Mouse (Mus musculus) right cerebral cortex, adult 2 months (tissue): ENCODE measurements at regions not wholly inside any gene's neighbourhood (a gene's known extent, or its start where the extent isn't known, plus 50 kb on each side); places are given as distances from the start of the nearest gene placed in this dataset.

Source experiments
- DNase-seq, 2 experiments: peaks; one replicate each; pipeline ENCODE4 v3.0.0; 2021 to 2022; ENCODE audit warnings: low spot score in 2 of 2

- DNase-seq = no peak
Observed at GRCm38 (mm10) chr2:59406976-59407375, 77.5 kb upstream of the Dapl1 start.

GRCm38 (mm10) chr2:59407512-59407988 is 76.9 kb upstream of the Dapl1 start:
- DNase-seq = peak; percentile 16 to 27

GRCm38 (mm10) chr2:59408040-59408587 is 76.3 kb upstream of the Dapl1 start:
- DNase-seq = no peak

- DNase-seq = no peak
Observed at GRCm38 (mm10) chr2:59414612-59415011, 69.8 kb upstream of the Dapl1 start.

- DNase-seq = no peak
Observed at GRCm38 (mm10) chr2:59416491-59417195, 67.8 kb upstream of the Dapl1 start.

GRCm38 (mm10) chr2:59417384-59417955 is 67.0 kb upstream of the Dapl1 start:
- no peak for DNase-seq

- no peak for DNase-seq
Observed at GRCm38 (mm10) chr2:59420496-59420895, 64.0 kb upstream of the Dapl1 start.

GRCm38 (mm10) chr2:59422291-59423242 is 61.9 kb upstream of the Dapl1 start:
- DNase-seq = no peak

- DNase-seq = no peak
Observed at GRCm38 (mm10) chr2:59424205-59424604, 60.2 kb upstream of the Dapl1 start.

- DNase-seq = peak; percentile 42 to 53
Observed at GRCm38 (mm10) chr2:59424729-59425128, 59.7 kb upstream of the Dapl1 start.

GRCm38 (mm10) chr2:59425876-59426275 is 58.6 kb upstream of the Dapl1 start:
- DNase-seq = no peak

- DNase-seq = no peak
Observed at GRCm38 (mm10) chr2:59431466-59431865, 53.0 kb upstream of the Dapl1 start.

- DNase-seq = no peak
Observed at GRCm38 (mm10) chr2:59431867-59432266, 52.6 kb upstream of the Dapl1 start.
